Mouse (Mus musculus) limb, embryonic 11.5 days (tissue): Measurements from ENCODE around the gene Slf1. TPM values are rescaled to one million over a fixed set of nuclear protein-coding genes. Genes with fewer than 3 reads are reported as not detected.

Experiments used
- ATAC-seq: fragments of 200-750 bp; cut with Nextera tagmentation; 2 replicates; pipeline ENCODE4 v1.8.0; 2017; ENCODE audit warnings: low read depth; ENCODE audit not compliant: insufficient number of reproducible peaks, low FRiP score, low TSS enrichment
- DNase-seq: peaks from one replicate; pipeline ENCODE4 v3.0.0-alpha.2; 2015; ENCODE audit warnings: low spot score
- H3K27ac ChIP-seq: fragments of 300-500 bp; sonication (generic); replicated peaks from 2 replicates; pipeline ENCODE4 v1.5.1; 2014; ENCODE audit warnings: low read depth, mild to moderate bottlenecking, low read length
- H3K27me3 ChIP-seq: fragments of 300-500 bp; sonication (generic); 2 replicates; pipeline ENCODE4 v1.6.1; 2014; ENCODE audit warnings: mild to moderate bottlenecking, low read length, mixed read lengths; ENCODE audit not compliant: control insufficient read depth, insufficient read depth
- H3K36me3 ChIP-seq: fragments of 300-500 bp; sonication (generic); 2 replicates; pipeline ENCODE4 v1.6.1; 2014; ENCODE audit warnings: mild to moderate bottlenecking, low read length, moderate library complexity, mixed read lengths; ENCODE audit not compliant: control insufficient read depth, insufficient read depth
- H3K4me1 ChIP-seq: fragments of 300-500 bp; sonication (generic); 2 replicates; pipeline ENCODE4 v1.6.1; 2014; ENCODE audit warnings: low read length, mixed read lengths; ENCODE audit not compliant: control insufficient read depth, insufficient read depth
- H3K4me2 ChIP-seq: fragments of 300-500 bp; sonication (generic); 2 replicates; pipeline ENCODE4 v1.6.1; 2014; ENCODE audit warnings: low read depth, mild to moderate bottlenecking, moderate library complexity; ENCODE audit not compliant: severe bottlenecking
- H3K4me3 ChIP-seq: fragments of 300-500 bp; sonication (generic); 2 replicates; pipeline ENCODE4 v1.5.1; 2014; ENCODE audit warnings: low read depth, low read length
- H3K9ac ChIP-seq: fragments of 300-500 bp; sonication (generic); 2 replicates; pipeline ENCODE4 v1.6.1; 2014; ENCODE audit warnings: mild to moderate bottlenecking, low read length
- H3K9me3 ChIP-seq: fragments of 300-500 bp; sonication (generic); 2 replicates; pipeline ENCODE4 v1.6.1; 2016; ENCODE audit warnings: low read length; ENCODE audit not compliant: control insufficient read depth
- WGBS: fragments of 180-500 bp; shearing (Covaris S2); extraction: QIAGEN DNeasy Blood & Tissue Kit; methylation state at CpG from one replicate; pipeline ENCODE4 v1.1.7; 2014; 5-methylcytosine and 5-hydroxymethylcytosine counted together
- polyA plus RNA-seq: library from polyadenylated mRNA; unstranded; fragments of >200 nt; fragmentation: Nextera tagmentation; extraction: Ambion mirVana; gene quantifications from 2 replicates; pipeline ENCODE4 v1.2.1, GENCODE M21; 2014

Slf1 gene
- polyA plus RNA-seq, 1 experiment from 2014 or later, result 45.9 TPM

- no peak overlapping the region for H3K27ac ChIP-seq
- H3K36me3 ChIP-seq, result no peaks in the 10 kb centered on the region
- H3K9ac ChIP-seq, result no peak overlapping the region
- H3K27me3 ChIP-seq, result no peaks in the 10 kb centered on the region
- no peak for ATAC-seq
- no peak overlapping the region for H3K4me3 ChIP-seq
- no peak overlapping the region for H3K4me2 ChIP-seq
- 80% methylated on average over 1 of the region's 1 CpGs for WGBS
- no peaks in the 10 kb centered on the region for H3K9me3 ChIP-seq
- 0 out of 2 replicates have a peak, but pooled peaks cover 2% of the 10 kb centered on the region for H3K4me1 ChIP-seq
- DNase-seq, result no peak
These were observed 91.9 kb downstream of the Slf1 start for GRCm38 (mm10) chr13:77043375-77043774.

- H3K4me2 ChIP-seq, result no peak overlapping the region
- no peak overlapping the region for H3K9ac ChIP-seq
- H3K4me1 ChIP-seq, result no peaks in the 10 kb centered on the region
- no peak for DNase-seq
- H3K4me3 ChIP-seq, result no peak overlapping the region
- 81% methylated on average over 5 of the region's 5 CpGs for WGBS
- no peaks in the 10 kb centered on the region for H3K9me3 ChIP-seq
- H3K27ac ChIP-seq, result no peak overlapping the region
- no peaks in the 10 kb centered on the region for H3K27me3 ChIP-seq
- no peak for ATAC-seq
- no peaks in the 10 kb centered on the region for H3K36me3 ChIP-seq
These were observed 105.7 kb downstream of the Slf1 start for GRCm38 (mm10) chr13:77029594-77029993.

GRCm38 (mm10) chr13:77018851-77019250 is 116.4 kb downstream of the Slf1 start:
- H3K27me3 ChIP-seq, result no peaks in the 10 kb centered on the region
- DNase-seq (no peak), ATAC-seq (no peak)
- no peaks in the 10 kb centered on the region for H3K36me3 ChIP-seq
- no peak overlapping the region for H3K9ac ChIP-seq
- no peaks in the 10 kb centered on the region for H3K9me3 ChIP-seq
- H3K27ac ChIP-seq, result no peak overlapping the region
- H3K4me1 ChIP-seq, result no peaks in the 10 kb centered on the region
- WGBS, result 88% methylated on average over 2 of the region's 2 CpGs
- no peak overlapping the region for H3K4me3 ChIP-seq
- H3K4me2 ChIP-seq, result no peak overlapping the region

GRCm38 (mm10) chr13:77003684-77004083 is 131.6 kb downstream of the Slf1 start:
- no peak overlapping the region for H3K27ac ChIP-seq
- ATAC-seq (no peak), DNase-seq (no peak)
- no peaks in the 10 kb centered on the region for H3K36me3 ChIP-seq
- peaks cover 2% of the 10 kb centered on the region; the same call in 1 of the 2 replicates for H3K4me1 ChIP-seq
- WGBS, result 50% methylated on average over 1 of the region's 1 CpGs
- H3K4me2 ChIP-seq, result no peak overlapping the region
- no peaks in the 10 kb centered on the region for H3K9me3 ChIP-seq
- no peak overlapping the region for H3K9ac ChIP-seq
- H3K4me3 ChIP-seq, result no peak overlapping the region
- no peaks in the 10 kb centered on the region for H3K27me3 ChIP-seq

GRCm38 (mm10) chr13:77002628-77003027 is 132.6 kb downstream of the Slf1 start:
- H3K36me3 ChIP-seq, result no peaks in the 10 kb centered on the region
- no peak overlapping the region for H3K27ac ChIP-seq
- no peak overlapping the region for H3K4me2 ChIP-seq
- H3K27me3 ChIP-seq, result no peaks in the 10 kb centered on the region
- DNase-seq (peak; percentile 42), ATAC-seq (no peak)
- no peak overlapping the region for H3K9ac ChIP-seq
- no peaks in the 10 kb centered on the region for H3K9me3 ChIP-seq
- H3K4me1 ChIP-seq, result peaks cover 2% of the 10 kb centered on the region; the same call in 1 of the 2 replicates
- WGBS, result 26% methylated on average over 3 of the region's 3 CpGs
- H3K4me3 ChIP-seq, result no peak overlapping the region

Other genes starting within 250 kb of the Slf1 start
- gene 2210408I21Rik, start 67 bp upstream of the Slf1 start, polyA plus RNA-seq, result 10.0 and 11.4 TPM in 2 replicates